Mouse (Mus musculus) heart, embryonic 11.5 days (tissue): ENCODE results near the gene Fnbp1l. TPM values are rescaled to one million over a fixed set of nuclear protein-coding genes. Genes with fewer than 3 reads are reported as not detected.

ENCODE experiments used
- ATAC-seq: fragments of 200-750 bp; cut with Nextera tagmentation; replicated peaks from 2 replicates; pipeline ENCODE4 v1.8.0; 2017; ENCODE audit warnings: moderate library complexity; ENCODE audit not compliant: insufficient number of reproducible peaks, low FRiP score, low TSS enrichment
- H3K27ac ChIP-seq: fragments of 300-500 bp; sonication (generic); 2 replicates; pipeline ENCODE4 v1.5.1; 2014; ENCODE audit warnings: mild to moderate bottlenecking, low read depth, low read length
- H3K27me3 ChIP-seq: fragments of 300-500 bp; sonication (generic); 2 replicates; pipeline ENCODE4 v1.6.1; 2014; ENCODE audit warnings: mild to moderate bottlenecking, low read length, mixed read lengths; ENCODE audit not compliant: control insufficient read depth, insufficient read depth
- H3K36me3 ChIP-seq: fragments of 300-500 bp; sonication (generic); 2 replicates; pipeline ENCODE4 v1.6.1; 2014; ENCODE audit warnings: mild to moderate bottlenecking, low read length, moderate library complexity, mixed read lengths; ENCODE audit not compliant: control insufficient read depth, insufficient read depth
- H3K4me1 ChIP-seq: fragments of 300-500 bp; sonication (generic); 2 replicates; pipeline ENCODE4 v1.6.1; 2014; ENCODE audit warnings: low read length; ENCODE audit not compliant: control insufficient read depth, insufficient read depth
- H3K4me2 ChIP-seq: fragments of 300-500 bp; sonication (generic); 2 replicates; pipeline ENCODE4 v1.6.1; 2014; ENCODE audit warnings: mild to moderate bottlenecking, moderate library complexity
- H3K4me3 ChIP-seq: fragments of 300-500 bp; sonication (generic); 2 replicates; pipeline ENCODE4 v1.5.1; 2014; ENCODE audit warnings: low read depth, low read length
- H3K9ac ChIP-seq: fragments of 300-500 bp; sonication (generic); 2 replicates; pipeline ENCODE4 v1.6.1; 2014; ENCODE audit warnings: mild to moderate bottlenecking, low read depth, low read length, moderate library complexity
- H3K9me3 ChIP-seq: fragments of 300-500 bp; sonication (generic); replicated peaks from 2 replicates; pipeline ENCODE4 v1.6.1; 2016; ENCODE audit warnings: low read length; ENCODE audit not compliant: control insufficient read depth
- WGBS: fragments of 180-500 bp; shearing (Covaris S2); extraction: QIAGEN DNeasy Blood & Tissue Kit; methylation state at CpG from one replicate; pipeline ENCODE4 v1.1.7; 2014; ENCODE audit not compliant: insufficient replicate concordance; 5-methylcytosine and 5-hydroxymethylcytosine counted together
- polyA plus RNA-seq: library from polyadenylated mRNA; unstranded; fragments of >200 nt; fragmentation: Nextera tagmentation; extraction: Ambion mirVana; gene quantifications from 2 replicates; pipeline ENCODE4 v1.2.1, GENCODE M21; 2014

The Fnbp1l gene
- polyA plus RNA-seq, 1 experiment from 2014 or later, result 35.1 TPM

GRCm38 (mm10) chr3:122590346-122590745 lies 29.2 kb downstream of the Fnbp1l start:
- Histone ChIP-seq H3K4me2 (no peak overlapping the region), H3K9ac (no peak overlapping the region), H3K4me1 (peaks cover 12% of the 10 kb centered on the region; the same call in 1 of the 2 replicates), H3K4me3 (no peak overlapping the region), H3K36me3 (peaks cover 6% of the 10 kb centered on the region; the same call in 1 of the 2 replicates), H3K27me3 (no peaks in the 10 kb centered on the region), H3K9me3 (no peaks in the 10 kb centered on the region), H3K27ac (no peak overlapping the region)
- no peak for ATAC-seq
- 44% methylated on average over 4 of the region's 4 CpGs for WGBS

- H3K36me3 ChIP-seq, result peaks cover 6% of the 10 kb centered on the region; the same call in 1 of the 2 replicates
- no peak overlapping the region for H3K4me2 ChIP-seq
- H3K27ac ChIP-seq, result no peak overlapping the region
- no peak for ATAC-seq
- no peaks in the 10 kb centered on the region for H3K27me3 ChIP-seq
- WGBS, result 87% methylated on average over 3 of the region's 3 CpGs
- no peak overlapping the region for H3K9ac ChIP-seq
- peaks cover 9% of the 10 kb centered on the region; the same call in 1 of the 2 replicates for H3K4me1 ChIP-seq
- H3K4me3 ChIP-seq, result no peak overlapping the region
- H3K9me3 ChIP-seq, result no peaks in the 10 kb centered on the region
These were observed 32.4 kb downstream of the Fnbp1l start for GRCm38 (mm10) chr3:122586918-122587641.

GRCm38 (mm10) chr3:122577360-122577759 lies 42.2 kb downstream of the Fnbp1l start:
- ATAC-seq, result no peak
- Histone ChIP-seq H3K27ac (no peak overlapping the region), H3K36me3 (0 out of 2 replicates have a peak, but pooled peaks cover 2% of the 10 kb centered on the region), H3K27me3 (no peaks in the 10 kb centered on the region), H3K9me3 (no peaks in the 10 kb centered on the region), H3K4me2 (no peak overlapping the region), H3K4me3 (no peak overlapping the region), H3K4me1 (no peaks in the 10 kb centered on the region), H3K9ac (no peak overlapping the region)

DNA sequence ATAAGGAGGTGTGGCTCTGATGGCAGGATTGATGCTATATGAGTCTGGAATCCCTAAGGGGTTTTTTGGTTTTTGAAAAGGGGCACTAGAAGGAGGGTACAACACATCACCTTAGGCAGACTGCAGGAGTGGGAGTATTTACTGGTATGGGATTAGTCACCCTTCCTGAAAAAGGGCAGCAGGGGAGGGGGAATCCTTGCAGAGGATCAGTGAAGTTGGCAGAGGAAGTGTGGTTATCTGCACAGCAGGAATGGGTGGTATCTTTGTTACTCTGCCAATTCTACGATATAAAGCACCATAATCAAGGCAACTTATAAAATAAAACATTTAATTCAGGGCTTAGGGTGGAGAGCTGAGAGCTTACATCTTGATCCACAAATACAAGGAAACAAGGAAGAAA lies 44.6 kb downstream of the Fnbp1l start:
- WGBS, result 58% methylated on average over 1 of the region's 1 CpGs
- Histone ChIP-seq H3K4me2 (no peak overlapping the region), H3K9ac (no peak overlapping the region), H3K36me3 (0 out of 2 replicates have a peak, but pooled peaks cover 2% of the 10 kb centered on the region), H3K27ac (no peak overlapping the region), H3K4me3 (no peak overlapping the region), H3K9me3 (no peaks in the 10 kb centered on the region), H3K4me1 (no peaks in the 10 kb centered on the region), H3K27me3 (no peaks in the 10 kb centered on the region)
- no peak for ATAC-seq

GRCm38 (mm10) chr3:122573426-122574286 lies 45.9 kb downstream of the Fnbp1l start:
- H3K27ac ChIP-seq, result no peak overlapping the region
- H3K4me1 ChIP-seq, result no peaks in the 10 kb centered on the region
- H3K36me3 ChIP-seq, result 0 out of 2 replicates have a peak, but pooled peaks cover 2% of the 10 kb centered on the region
- H3K27me3 ChIP-seq, result no peaks in the 10 kb centered on the region
- ATAC-seq, result no peak
- H3K9me3 ChIP-seq, result no peaks in the 10 kb centered on the region
- H3K4me2 ChIP-seq, result no peak overlapping the region
- WGBS, result 84% methylated on average over 5 of the region's 5 CpGs
- no peak overlapping the region for H3K9ac ChIP-seq
- no peak overlapping the region for H3K4me3 ChIP-seq

DNA sequence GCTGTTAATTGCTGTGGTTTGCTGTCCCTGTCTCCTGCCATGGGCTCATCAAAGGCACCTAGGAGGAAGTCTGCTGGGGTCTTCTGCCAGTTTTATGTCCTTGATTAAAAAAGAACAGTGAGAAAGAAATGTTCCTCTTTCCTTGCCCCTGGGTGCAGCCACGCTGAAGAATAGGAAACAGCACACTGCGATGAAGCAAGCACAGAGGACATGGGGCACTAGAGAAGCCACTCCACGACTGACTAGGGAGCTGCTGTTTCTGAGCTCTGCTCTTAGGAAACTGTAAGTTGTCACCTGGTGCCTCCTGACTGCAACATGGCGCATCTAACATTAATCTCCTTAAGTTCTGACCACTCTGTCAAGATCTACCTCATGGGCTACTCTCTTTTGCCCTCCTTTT lies 53.0 kb downstream of the Fnbp1l start:
- Histone ChIP-seq H3K9me3 (no peaks in the 10 kb centered on the region), H3K27ac (no peak overlapping the region), H3K4me2 (no peak overlapping the region), H3K27me3 (no peaks in the 10 kb centered on the region), H3K36me3 (peaks cover 1% of the 10 kb centered on the region; the same call in 1 of the 2 replicates), H3K4me1 (no peaks in the 10 kb centered on the region; the same call in 1 of the 2 replicates), H3K9ac (no peak overlapping the region), H3K4me3 (no peak overlapping the region)
- WGBS, result 61% methylated on average over 4 of the region's 4 CpGs
- ATAC-seq, result no peak

GRCm38 (mm10) chr3:122566112-122566511 lies 53.4 kb downstream of the Fnbp1l start:
- Histone ChIP-seq H3K36me3 (peaks cover 3% of the 10 kb centered on the region; the same call in 1 of the 2 replicates), H3K9me3 (no peaks in the 10 kb centered on the region), H3K4me2 (no peak overlapping the region), H3K27me3 (no peaks in the 10 kb centered on the region), H3K9ac (no peak overlapping the region), H3K4me3 (no peak overlapping the region), H3K4me1 (no peaks in the 10 kb centered on the region; the same call in 1 of the 2 replicates), H3K27ac (no peak overlapping the region)
- WGBS, result 85% methylated on average over 3 of the region's 3 CpGs
- no peak for ATAC-seq

DNA sequence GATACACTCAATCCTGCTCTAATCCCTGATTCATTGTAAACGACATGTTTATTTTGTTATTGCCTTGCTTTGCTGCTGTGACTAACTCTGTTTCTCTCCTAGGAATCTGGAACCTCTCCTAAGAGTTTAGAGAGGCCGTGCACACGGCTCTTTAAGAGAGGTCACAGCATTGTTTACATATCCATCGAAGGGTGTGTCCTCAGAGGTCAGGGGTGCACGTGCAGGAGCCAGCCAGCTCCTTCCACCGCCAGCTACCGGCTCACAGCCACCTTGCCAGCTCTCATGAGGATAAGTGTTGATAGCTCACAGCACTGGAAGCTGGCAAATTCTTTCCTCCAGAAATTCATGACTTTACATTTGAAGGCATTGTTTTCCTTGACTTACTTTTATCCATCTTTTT lies 54.2 kb downstream of the Fnbp1l start:
- Histone ChIP-seq H3K27me3 (no peaks in the 10 kb centered on the region), H3K9me3 (no peaks in the 10 kb centered on the region), H3K36me3 (peaks cover 3% of the 10 kb centered on the region), H3K9ac (no peak overlapping the region), H3K4me3 (no peak overlapping the region), H3K27ac (no peak overlapping the region), H3K4me2 (no peak overlapping the region), H3K4me1 (no peaks in the 10 kb centered on the region; the same call in 1 of the 2 replicates)
- 20% methylated on average over 7 of the region's 7 CpGs for WGBS
- peak; percentile 63; the same call in 1 of the 2 replicates for ATAC-seq
